Mouse (Mus musculus): ENCODE results near the gene Disp1. TPM values are rescaled to one million over a fixed set of nuclear protein-coding genes. Genes with fewer than 3 reads are reported as not detected.

Gene Disp1
- polyA plus RNA-seq, 1 experiment from 2014 or later = 10.8 TPM

DNA sequence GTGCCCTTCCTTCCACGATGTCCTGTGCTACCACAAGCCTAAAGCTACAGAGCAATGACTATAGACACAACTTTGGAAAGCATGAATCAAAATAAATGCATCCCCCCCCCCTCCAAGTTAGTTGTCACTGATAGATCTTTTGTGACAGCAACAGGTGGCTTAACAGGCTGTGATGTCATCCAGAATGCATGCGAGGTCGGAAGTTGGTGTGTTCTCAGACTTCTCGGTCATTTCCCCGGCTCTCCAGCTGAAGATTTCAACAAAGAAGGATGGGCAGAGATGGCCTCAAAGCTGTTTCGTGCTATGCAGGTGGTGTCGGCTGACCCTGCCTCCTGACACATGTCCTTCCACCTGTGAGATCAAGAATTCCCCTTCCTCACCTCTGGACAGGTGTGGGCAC is 181.9 kb downstream of the Disp1 start:
- no peak overlapping the region for H3K4me2 ChIP-seq
- H3K27ac ChIP-seq = no peak overlapping the region
- no peak overlapping the region for H3K9ac ChIP-seq
- no peaks in the 10 kb centered on the region for H3K36me3 ChIP-seq (replicated peaks)
- no peaks in the 10 kb centered on the region for H3K4me1 ChIP-seq
- 87% methylated on average over 7 of the region's 7 CpGs for WGBS
- no peak overlapping the region for H3K4me3 ChIP-seq (replicated peaks)
- H3K9me3 ChIP-seq = peaks cover 6% of the 10 kb centered on the region; the same call in 1 of the 2 replicates
- peaks cover 44% of the 10 kb centered on the region for H3K27me3 ChIP-seq
- no peak for ATAC-seq (ENCODE audit: low FRiP score)

Small RNA genes within 50 kb of the gene (microRNA-seq; reads per million reads assigned to microRNA genes)
- gene Gm24975 = not detected

Other genes with a start within 250 kb of the Disp1 start
- 64.0 and 65.9 TPM in 2 replicates for gene Aida, start 75.1 kb upstream of the Disp1 start, polyA plus RNA-seq (2016; fragmentation: Nextera tagmentation; extraction: Ambion mirVana)
- gene Brox, start 75.7 kb upstream of the Disp1 start, polyA plus RNA-seq (2016; fragmentation: Nextera tagmentation; extraction: Ambion mirVana) = 66.3 and 72.7 TPM in 2 replicates
- 114 and 133 TPM in 2 replicates for gene Mia3, start 148.0 kb upstream of the Disp1 start, polyA plus RNA-seq (2016; fragmentation: Nextera tagmentation; extraction: Ambion mirVana)
- gene Taf1a, start 167.5 kb upstream of the Disp1 start, polyA plus RNA-seq (2016; fragmentation: Nextera tagmentation; extraction: Ambion mirVana) = 18.0 and 20.4 TPM in 2 replicates
- 0.19 and 0.28 TPM in 2 replicates for gene Hhipl2, start 196.7 kb upstream of the Disp1 start, polyA plus RNA-seq (2016; fragmentation: Nextera tagmentation; extraction: Ambion mirVana)